Mouse (Mus musculus): ENCODE data around the gene Csf3. TPM values are rescaled to one million over a fixed set of nuclear protein-coding genes. Genes with fewer than 3 reads are reported as not detected.
A peak's percentile ranks its signal among the peaks of the same experiment; 100 is the strongest.

Csf3 gene
- total RNA-seq, 2 experiments from 2014 or later, result not detected

DNA sequence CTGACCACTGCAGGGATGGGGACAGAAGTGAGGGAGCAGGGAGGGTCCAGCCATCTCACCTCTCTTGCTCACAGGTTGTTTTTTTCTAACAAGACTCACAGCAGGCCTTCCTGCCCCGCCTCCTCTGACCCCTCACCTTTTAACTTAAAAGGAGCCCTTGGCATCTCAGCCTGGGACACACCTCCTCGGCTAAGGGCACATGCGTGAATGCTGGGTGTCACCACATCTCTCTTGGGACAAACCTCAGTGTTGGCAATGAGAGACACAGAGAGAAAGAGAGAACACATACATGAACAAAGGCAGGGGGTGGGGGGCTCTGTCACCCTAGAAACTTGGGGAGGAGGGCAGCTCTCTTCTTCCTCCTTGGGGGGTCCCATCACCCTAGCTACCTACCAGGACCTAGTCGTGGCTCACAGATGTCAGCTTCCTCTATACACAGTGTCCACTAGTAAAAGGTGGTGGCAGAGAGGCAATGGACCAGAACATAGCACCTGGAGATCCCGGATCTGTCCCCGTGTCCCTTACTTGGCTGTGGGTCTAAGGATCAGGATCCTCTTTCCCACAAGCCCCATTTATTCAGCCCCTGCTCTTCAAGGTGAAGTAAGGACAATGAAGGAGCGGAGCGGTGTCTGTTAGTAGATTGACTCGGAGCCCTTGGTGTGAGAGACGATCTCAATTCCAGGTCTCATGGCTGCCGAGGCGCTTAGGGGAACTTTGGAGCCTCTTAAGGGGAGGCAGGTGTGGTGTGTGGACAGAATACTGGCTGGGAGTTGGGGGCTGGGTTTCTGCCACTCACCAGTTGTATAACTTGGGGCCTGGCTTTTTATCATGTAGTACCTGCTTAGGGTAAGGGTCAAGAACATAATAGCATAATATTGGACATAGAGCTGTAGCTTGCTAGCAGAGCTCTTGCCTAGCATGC lies 45.1 kb downstream of the Csf3 start:
- no peak for DNase-seq
- intact Hi-C loops (cut with DNase I), result no loop called here

DNA sequence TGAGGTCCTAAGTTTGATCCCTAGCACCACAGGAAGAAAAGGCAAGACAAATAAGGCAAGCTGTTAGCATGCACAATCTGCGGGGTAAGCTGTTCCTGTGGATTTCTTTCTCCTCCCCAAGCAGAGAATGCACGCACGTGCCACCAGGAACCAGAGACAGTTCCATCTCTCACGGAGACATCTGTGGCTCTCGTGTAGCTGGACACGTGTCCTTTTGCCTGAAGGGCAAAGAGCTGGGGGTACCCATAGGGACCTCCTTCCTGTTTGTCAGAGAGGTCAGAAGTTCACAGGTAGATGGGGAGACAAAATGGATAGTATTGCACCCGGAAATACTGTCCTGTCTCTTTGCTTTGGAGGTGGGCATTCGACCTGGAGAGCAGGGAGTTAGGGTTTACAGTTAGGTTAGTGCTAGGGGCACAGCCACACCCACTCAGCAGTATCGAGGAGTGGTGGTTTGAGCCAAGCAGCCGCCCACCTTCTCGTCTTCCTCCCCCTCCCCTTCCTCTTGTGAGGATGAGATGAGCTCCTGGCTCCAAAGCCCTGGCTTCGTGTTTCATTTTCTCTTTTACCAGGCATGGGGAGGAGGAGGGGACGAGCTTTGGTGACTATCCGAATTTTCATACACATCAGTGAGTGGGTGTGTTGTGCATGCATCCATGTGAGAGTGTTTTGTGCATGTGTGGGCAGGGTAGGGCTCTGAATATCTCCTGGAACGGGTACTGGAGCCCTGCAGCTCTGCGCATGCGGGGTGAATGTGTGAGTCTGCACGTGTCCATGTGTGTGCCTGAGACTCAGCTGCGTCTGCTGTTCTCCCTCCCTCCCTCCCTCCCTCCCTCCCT lies 46.0 kb downstream of the Csf3 start:
- DNase-seq, result peak; percentile 75 to 82
- intact Hi-C loops (cut with DNase I), result no loop called here

DNA sequence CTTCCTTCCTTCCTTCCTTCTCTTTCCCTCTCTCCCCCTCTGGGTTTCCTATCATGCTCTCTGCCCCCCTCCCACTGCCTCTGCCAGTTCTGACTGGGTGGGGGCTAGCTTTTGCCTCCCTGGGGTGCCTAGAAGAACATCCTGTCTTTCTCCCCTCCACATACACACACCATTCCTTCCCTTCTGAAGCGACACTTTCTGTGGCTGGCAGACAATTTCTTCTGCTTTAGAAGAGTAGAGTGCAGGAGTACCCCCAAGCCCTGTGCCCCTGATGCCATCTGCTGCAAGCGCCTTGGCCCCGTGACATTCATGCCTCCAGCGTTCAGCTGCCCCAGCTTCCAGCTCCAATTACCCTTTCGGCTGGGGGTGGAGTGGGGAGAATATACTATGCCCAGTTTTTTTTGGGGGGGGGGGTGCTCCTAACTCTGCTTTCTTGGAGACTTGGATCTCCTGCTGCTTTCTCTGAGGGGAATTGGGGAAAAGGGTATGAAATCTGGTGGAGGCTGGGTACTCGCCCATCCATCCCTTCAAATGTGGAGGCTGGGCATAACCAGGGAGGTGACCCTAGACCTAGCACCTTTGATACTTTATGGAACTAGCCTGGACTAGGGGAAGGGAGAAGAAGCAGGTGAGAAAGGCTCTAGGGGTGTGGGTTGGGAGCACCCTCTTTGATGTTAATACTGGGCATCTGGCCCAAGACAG lies 46.9 kb downstream of the Csf3 start:
- DNase-seq, result peak; percentile 25 to 60
- intact Hi-C loops (cut with DNase I), result loop anchor here (2.0 kb wide), 1 partner anchor 17 kb away; no protein-coding TSS in a partner anchor

DNA sequence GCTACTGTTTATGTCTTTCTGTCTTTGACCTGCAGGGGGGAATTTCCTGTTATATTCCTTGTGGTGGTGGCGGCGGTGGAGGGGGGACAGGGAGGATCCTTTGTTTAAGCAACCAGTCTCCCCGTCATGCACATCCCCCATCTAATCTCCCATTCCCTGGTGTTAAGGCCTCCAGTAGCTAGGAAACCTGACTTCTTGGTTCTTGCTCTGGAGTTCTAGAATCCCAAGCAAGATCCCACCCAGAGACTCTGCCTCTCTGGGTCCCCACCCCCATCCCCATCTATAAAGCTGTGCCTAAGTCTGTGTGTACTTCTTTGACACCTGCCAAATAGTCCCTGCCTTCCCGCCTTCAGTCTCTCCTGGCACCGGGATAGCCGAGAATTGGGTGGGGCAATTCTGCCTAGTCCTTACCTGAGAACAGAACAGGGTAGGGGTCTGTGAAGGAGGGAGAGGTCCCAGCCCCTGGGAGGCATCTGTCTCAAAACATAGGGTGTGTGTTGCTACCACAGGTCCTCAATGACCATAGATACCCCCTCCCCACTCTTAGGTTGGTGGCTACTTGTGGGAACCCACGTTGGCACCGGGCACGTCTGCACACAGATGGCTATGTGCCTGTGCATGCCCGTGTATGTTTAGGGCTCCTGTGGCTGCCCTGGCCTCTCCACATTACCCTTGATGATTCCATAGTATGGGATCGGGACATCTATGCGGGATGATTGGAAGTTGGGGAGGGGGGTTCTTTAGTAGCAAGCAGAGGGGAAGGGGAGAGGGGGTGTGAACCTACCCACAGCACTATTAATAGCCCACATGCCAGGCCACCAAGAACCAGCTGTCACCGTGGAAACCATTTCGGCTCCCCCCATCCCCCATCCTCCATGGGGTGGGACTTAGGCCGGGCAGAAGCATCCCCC lies 47.7 kb downstream of the Csf3 start:
- intact Hi-C loops (cut with DNase I), result loop anchor here (2.0 kb wide), 1 partner anchor 16 kb away; no protein-coding TSS in a partner anchor
- DNase-seq, result peak; percentile 25 to 42

DNA sequence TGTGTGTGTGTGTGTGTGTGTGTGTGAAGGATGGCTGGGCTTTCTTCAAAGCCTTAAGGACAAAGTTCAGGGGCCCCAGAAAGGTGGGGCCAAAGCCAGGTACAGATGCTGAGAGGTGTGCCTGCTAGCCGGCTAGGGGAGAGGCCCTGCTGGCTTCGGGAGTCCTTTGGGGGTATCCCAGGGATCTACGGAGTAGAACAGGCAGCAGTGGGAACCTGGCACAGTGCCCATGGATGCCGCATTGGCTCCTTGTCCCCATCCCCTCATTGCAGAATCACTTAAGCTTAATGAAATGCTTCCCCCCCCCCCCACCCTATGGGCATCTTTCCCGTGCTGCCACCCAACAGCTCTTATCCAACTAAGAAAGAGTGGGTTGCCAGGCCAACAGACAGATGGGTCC lies 48.7 kb downstream of the Csf3 start:
- intact Hi-C loops (cut with DNase I), result loop anchor here (2.0 kb wide), 1 partner anchor 15 kb away; no protein-coding TSS in a partner anchor
- no peak for DNase-seq

DNA sequence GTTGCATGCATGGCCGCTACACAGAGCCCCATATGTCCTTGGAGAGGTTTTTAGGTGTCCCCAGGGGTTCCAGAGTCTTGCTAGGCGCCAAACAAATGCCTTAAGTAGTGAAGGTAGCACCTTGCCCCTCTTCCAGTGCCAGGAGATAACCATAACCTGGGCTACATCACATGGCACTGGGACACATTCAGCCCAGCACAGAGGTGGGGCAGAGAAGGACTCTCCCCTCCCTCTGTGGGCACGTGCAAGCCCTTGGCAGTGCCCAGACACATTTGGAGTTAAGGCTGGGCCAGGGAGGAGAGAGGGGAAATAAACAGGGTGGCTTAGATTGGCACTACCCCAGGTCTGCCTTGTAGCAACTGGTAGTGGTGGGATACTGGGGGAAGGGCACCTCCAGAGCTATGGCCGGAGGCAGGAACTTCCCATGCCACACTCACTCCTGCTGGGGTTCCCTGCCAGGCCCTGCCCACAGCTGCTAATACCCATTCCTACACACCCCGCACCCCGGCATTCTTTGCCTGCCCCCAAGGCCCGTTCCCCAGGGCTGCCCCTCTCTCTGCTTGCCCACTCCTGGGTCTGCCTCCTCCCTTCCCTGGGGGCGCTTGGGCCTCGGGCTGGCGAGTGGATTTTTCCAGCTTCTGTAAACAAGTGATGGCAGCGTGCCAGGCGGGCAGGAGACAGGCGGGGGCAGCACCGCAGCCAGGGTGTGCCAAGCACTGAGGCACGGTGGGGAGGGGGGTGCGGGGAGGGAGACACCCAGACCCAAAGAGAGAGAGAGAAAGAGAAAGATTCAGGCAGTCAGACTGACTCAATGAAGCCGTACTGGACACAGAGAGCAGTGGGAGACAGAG lies 49.5 kb downstream of the Csf3 start:
- intact Hi-C loops (cut with DNase I), result no loop called here
- peak; percentile 62 to 66 for DNase-seq

DNA sequence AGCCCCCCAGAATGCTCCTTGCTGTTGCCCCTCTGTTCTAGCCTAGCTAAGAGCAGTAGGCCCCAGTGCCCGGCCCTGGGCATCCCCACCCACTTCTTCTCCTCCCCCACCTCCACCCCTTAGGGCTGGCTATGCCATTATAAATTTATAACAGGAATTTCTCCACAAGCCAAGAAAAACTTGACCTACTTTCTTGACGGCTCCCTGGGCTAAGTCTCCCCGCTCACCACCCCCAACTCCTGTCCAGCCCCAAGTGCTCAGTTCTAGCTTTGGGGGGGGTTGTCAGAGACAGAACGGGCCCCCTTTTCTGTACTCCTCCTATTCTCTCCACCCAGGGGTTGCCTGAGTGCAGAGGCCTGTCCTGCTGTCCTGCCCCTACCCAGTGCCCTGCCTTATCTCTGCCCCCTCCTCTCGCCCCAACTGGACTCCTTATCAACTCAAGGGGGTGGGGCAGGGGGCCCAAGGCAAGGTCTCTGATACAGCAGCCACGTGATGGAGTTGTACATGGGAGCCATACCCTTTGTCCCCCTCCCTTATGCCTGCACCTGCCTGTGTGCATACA lies 50.2 kb downstream of the Csf3 start:
- intact Hi-C loops (cut with DNase I), result no loop called here
- peak in 1 of 2 experiments; percentile 42 for DNase-seq

DNA sequence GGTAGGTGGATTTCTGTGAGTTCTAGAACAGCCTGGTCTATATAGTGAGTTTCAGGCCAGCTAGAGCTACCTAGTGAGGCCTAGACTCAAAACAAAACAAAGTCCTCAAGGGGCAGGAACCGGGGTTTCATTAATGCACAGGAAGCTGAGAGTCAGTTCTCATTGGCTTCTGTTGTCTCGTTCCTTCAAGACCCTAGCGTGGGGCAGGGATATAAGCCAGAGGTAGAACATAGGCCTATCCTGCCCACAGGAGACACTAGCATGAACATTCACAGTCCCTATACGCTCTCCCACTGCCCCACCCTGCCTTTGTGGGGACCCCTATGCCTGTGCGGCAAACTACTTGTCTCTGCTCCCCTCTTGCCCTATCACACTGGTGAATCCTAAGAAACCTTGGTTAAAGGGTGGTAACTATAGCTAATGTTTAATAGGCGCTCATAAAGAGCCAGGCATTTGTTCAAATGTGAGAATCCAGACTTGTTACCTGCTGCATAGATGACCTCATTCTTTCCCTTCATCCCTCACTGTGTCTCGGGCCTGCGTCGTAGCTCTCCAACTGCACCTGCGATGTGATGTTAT lies 51.6 kb downstream of the Csf3 start:
- intact Hi-C loops (cut with DNase I), result no loop called here
- DNase-seq, result no peak

Other genes starting within 250 kb of the Csf3 start
- under 1 TPM; 0.44 to 0.84 TPM for gene Ikzf3, start 155.2 kb upstream of the Csf3 start, total RNA-seq (2021)
- not detected for gene Zpbp2, start 150.2 kb upstream of the Csf3 start, total RNA-seq (2021)
- gene Ormdl3, start 113.9 kb upstream of the Csf3 start, total RNA-seq (2021), result 10 to 100 TPM; 39.3 to 40.4 TPM
- gene Lrrc3c, start 103.0 kb upstream of the Csf3 start, total RNA-seq (2021), result not detected
- 1 to 10 TPM; 5.4 to 6.4 TPM for gene Gm12355, start 75.6 kb upstream of the Csf3 start, total RNA-seq (2021)
- gene Gsdma3, start 74.9 kb upstream of the Csf3 start, total RNA-seq (2021), result 1 to 10 TPM; 3.0 to 3.3 TPM
- gene Gsdma2, start 54.5 kb upstream of the Csf3 start, total RNA-seq (2021), result not detected
- gene Gsdma, start 36.9 kb upstream of the Csf3 start, total RNA-seq (2021), result not detected
- gene Psmd3, start 18.7 kb upstream of the Csf3 start, total RNA-seq (2021), result 100 to 1,000 TPM; 102 to 104 TPM
- gene Med24, start 28.2 kb downstream of the Csf3 start, total RNA-seq (2021), result 10 to 100 TPM; 45.2 to 52.7 TPM
- gene Thra, start 39.4 kb downstream of the Csf3 start, total RNA-seq (2021), result 100 to 1,000 TPM; 100 to 111 TPM
- 100 to 1,000 TPM; 104 to 107 TPM for gene Nr1d1, start 74.1 kb downstream of the Csf3 start, total RNA-seq (2021)
- gene Msl1, start 94.3 kb downstream of the Csf3 start, total RNA-seq (2021), result 10 to 100 TPM; 74.4 to 75.3 TPM
- 10 to 100 TPM; 26.1 to 26.2 TPM for gene Casc3, start 103.6 kb downstream of the Csf3 start, total RNA-seq (2021)
- gene Rapgefl1, start 135.5 kb downstream of the Csf3 start, total RNA-seq (2021), result under 1 TPM; 0.57 to 0.72 TPM
- gene Wipf2, start 162.4 kb downstream of the Csf3 start, total RNA-seq (2021), result 10 to 100 TPM in 1 of 2 experiments, 1 to 10 TPM in 1; 8.1 to 10.2 TPM
- under 1 TPM; 0.14 to 0.49 TPM for gene Cdc6, start 206.5 kb downstream of the Csf3 start, total RNA-seq (2021)
- 10 to 100 TPM; 10.5 to 13.6 TPM for gene Rara, start 226.6 kb downstream of the Csf3 start, total RNA-seq (2021)

All from heart, postnatal 36 days (tissue).